Mouse (Mus musculus): ENCODE results near the gene Cxcr1. TPM values are rescaled to one million over a fixed set of nuclear protein-coding genes. Genes with fewer than 3 reads are reported as not detected.

Cxcr1 gene
- total RNA-seq (2021), result not detected
- long read RNA-seq, experiment 1, result 0 reads
- long read RNA-seq, experiment 2, result 0 reads

GRCm38 (mm10) chr1:74194445-74194844, at the start of gene Cxcr1:
Gene Cxcr1, minus strand, starts transcription at chr1:74194631.
- intact Hi-C loops (cut with DNase I), result no loop called here

GRCm38 (mm10) chr1:74240832-74241231, 46.4 kb upstream of the Cxcr1 start:
- H3K27ac ChIP-seq, result peak overlapping the region; percentile 74
- no peak for TF ChIP-seq CTCF (IDR thresholded peaks at IDR 0.05)
- no peak for DNase-seq (ENCODE audit: extremely low spot score in 1 of 2, low spot score in 2 of 2)
- intact Hi-C loops (cut with DNase I), result loop anchor here (2.0 kb wide), 1 partner anchor 34 kb away; no protein-coding TSS in a partner anchor
- peak overlapping the region; percentile 85 for H3K4me3 ChIP-seq

More at GRCm38 (mm10) chr1:74194445-74194844, at the start of gene Cxcr1:
- DNase-seq (ENCODE audit: extremely low spot score in 1 of 2, low spot score in 2 of 2), result no peak
- Histone ChIP-seq H3K4me3 (no peak within 1 kb of the TSS), H3K27ac (no peak within 1 kb of the TSS)
- TF ChIP-seq CTCF (IDR thresholded peaks at IDR 0.05), result no peak

GRCm38 (mm10) chr1:74240311-74240710, 45.9 kb upstream of the Cxcr1 start:
- peak overlapping the region; percentile 74 for H3K27ac ChIP-seq
- peak overlapping the region; percentile 85; the same call in 1 of the 2 replicates for H3K4me3 ChIP-seq
- TF ChIP-seq CTCF (IDR thresholded peaks at IDR 0.05), result no peak
- peak; percentile 69 to 75 for DNase-seq (ENCODE audit: extremely low spot score in 1 of 2, low spot score in 2 of 2)
- intact Hi-C loops (cut with DNase I), result loop anchor here (2.0 kb wide), 1 partner anchor 34 kb away; no protein-coding TSS in a partner anchor

GRCm38 (mm10) chr1:74239618-74240017, 45.2 kb upstream of the Cxcr1 start:
- intact Hi-C loops (cut with DNase I), result loop anchor here (2.0 to 5.0 kb wide), 2 partner anchors 33 to 153 kb away; partner anchors contain the start of gene Ctdsp1
- Histone ChIP-seq H3K27ac (peak overlapping the region; percentile 74), H3K4me3 (peak overlapping the region; percentile 85)
- peak in 1 of 2 experiments; percentile 35 for DNase-seq (ENCODE audit: extremely low spot score in 1 of 2, low spot score in 2 of 2)
- TF ChIP-seq CTCF (IDR thresholded peaks at IDR 0.05), result no peak

GRCm38 (mm10) chr1:74239162-74239561, 44.7 kb upstream of the Cxcr1 start:
- no peak for DNase-seq (ENCODE audit: extremely low spot score in 1 of 2, low spot score in 2 of 2)
- intact Hi-C loops (cut with DNase I), result loop anchor here (5.0 kb wide), 1 partner anchor 153 kb away; the partner anchor contains the start of gene Ctdsp1
- no peak for TF ChIP-seq CTCF (IDR thresholded peaks at IDR 0.05)
- Histone ChIP-seq H3K27ac (peak overlapping the region; percentile 74), H3K4me3 (peak overlapping the region; percentile 85)

GRCm38 (mm10) chr1:74238136-74238535, 43.7 kb upstream of the Cxcr1 start:
- no peak for DNase-seq (ENCODE audit: extremely low spot score in 1 of 2, low spot score in 2 of 2)
- no peak for TF ChIP-seq CTCF (IDR thresholded peaks at IDR 0.05)
- Histone ChIP-seq H3K27ac (no peak overlapping the region), H3K4me3 (peak overlapping the region; percentile 85)
- intact Hi-C loops (cut with DNase I), result loop anchor here (5.0 kb wide), 1 partner anchor 154 kb away; the partner anchor contains the start of gene Ctdsp1

- Histone ChIP-seq H3K4me3 (peak overlapping the region; percentile 85), H3K27ac (peak overlapping the region; percentile 98)
- no peak for TF ChIP-seq CTCF (IDR thresholded peaks at IDR 0.05)
- intact Hi-C loops (cut with DNase I), result loop anchor here (5.0 kb wide), 1 partner anchor 155 kb away; the partner anchor contains the start of gene Ctdsp1
- DNase-seq (ENCODE audit: extremely low spot score in 1 of 2, low spot score in 2 of 2), result no peak
These were observed 43.2 kb upstream of the Cxcr1 start for GRCm38 (mm10) chr1:74237671-74238070.

- H3K27ac ChIP-seq, result peak overlapping the region; percentile 98
- intact Hi-C loops (cut with DNase I), result loop anchor here (1.0 to 5.0 kb wide), 2 partner anchors 48 to 156 kb away; partner anchors contain the start of genes Aamp, Ctdsp1 and Pnkd
- peak overlapping the region; percentile 85 for H3K4me3 ChIP-seq
- DNase-seq (ENCODE audit: extremely low spot score in 1 of 2, low spot score in 2 of 2), result peak in 1 of 2 experiments; percentile 40
- no peak for TF ChIP-seq CTCF (IDR thresholded peaks at IDR 0.05)
These were observed 42.3 kb upstream of the Cxcr1 start for GRCm38 (mm10) chr1:74236590-74237317.

GRCm38 (mm10) chr1:74235938-74236589, 41.6 kb upstream of the Cxcr1 start, which contains the start of gene Arpc2:
Gene Arpc2, plus strand, starts transcription at chr1:74236084.
- Histone ChIP-seq H3K27ac (peak within 1 kb of the TSS; percentile 98), H3K4me3 (peak within 1 kb of the TSS; percentile 85)
- intact Hi-C loops (cut with DNase I), result loop anchor here (1.0 to 5.0 kb wide), 2 partner anchors 48 to 156 kb away; partner anchors contain the start of genes Aamp, Ctdsp1 and Pnkd
- DNase-seq (ENCODE audit: extremely low spot score in 1 of 2, low spot score in 2 of 2), result peak; percentile 98
- TF ChIP-seq CTCF (IDR thresholded peaks at IDR 0.05), result no peak

- Histone ChIP-seq H3K27ac (no peak overlapping the region), H3K4me3 (no peak overlapping the region)
- TF ChIP-seq CTCF (IDR thresholded peaks at IDR 0.05), result no peak
- intact Hi-C loops (cut with DNase I), result no loop called here
- DNase-seq (ENCODE audit: extremely low spot score in 1 of 2, low spot score in 2 of 2), result no peak
These were observed 36.6 kb upstream of the Cxcr1 start for GRCm38 (mm10) chr1:74230992-74231391.

GRCm38 (mm10) chr1:74229942-74230341, 35.5 kb upstream of the Cxcr1 start:
- intact Hi-C loops (cut with DNase I), result no loop called here
- no peak for TF ChIP-seq CTCF (IDR thresholded peaks at IDR 0.05)
- Histone ChIP-seq H3K4me3 (no peak overlapping the region), H3K27ac (no peak overlapping the region)
- no peak for DNase-seq (ENCODE audit: extremely low spot score in 1 of 2, low spot score in 2 of 2)

Data from left cerebral cortex, adult 2 months (tissue).